Comparison of ENCODE assay signal across 7 mouse cellular contexts in genomic region chr5:123346701-123347270, GRCm38 (mm10). TPM values are rescaled to one million over a fixed set of nuclear protein-coding genes. Genes with fewer than 3 reads are reported as not detected.
DNase-seq lines count a peak whose midpoint lies in the region; ATAC-seq and TF ChIP-seq lines count a peak whose summit lies in the region.

No protein-coding gene starts in this region.

- H3K79me2 ChIP-seq in CH12.LX (replicated peaks; ENCODE audit: control insufficient read depth, extremely low read depth, insufficient read depth, poor library complexity, severe bottlenecking): no peaks in the 10 kb centered on the region; the same call in 1 of the 2 replicates

- peaks cover 4% of the 10 kb centered on the region for H3K27me3 ChIP-seq in CH12.LX (replicated peaks)
- no peaks in the 10 kb centered on the region for H3K27me3 ChIP-seq in ES-Bruce4 (ENCODE audit: control insufficient read depth, insufficient read depth, low read length, poor library complexity, severe bottlenecking)
- no peaks in the 10 kb centered on the region for H3K27me3 ChIP-seq in hindbrain, postnatal 0 days (ENCODE audit: insufficient read depth, low read length)
- no peaks in the 10 kb centered on the region for H3K27me3 ChIP-seq in liver, embryonic 14.5 days (ENCODE audit: control insufficient read depth, insufficient read depth, low read length)

- no peak for ATAC-seq in hindbrain, postnatal 0 days
- ATAC-seq in liver, embryonic 14.5 days (ENCODE audit: insufficient read depth): no peak

- DNase-seq in CH12.LX (ENCODE audit: extremely low read depth): no peak
- no peak for DNase-seq in hindbrain, postnatal 0 days (ENCODE audit: low spot score)
- no peak for DNase-seq in liver, embryonic 14.5 days (ENCODE audit: low read depth in 3 of 3, low spot score in 3 of 3)
- no peak for DNase-seq in natural killer cell, adult 2 months (ENCODE audit: low spot score in 2 of 2)
- DNase-seq in ovary, adult 18-20 months (ENCODE audit: low spot score): no peak
- DNase-seq in urinary bladder, adult 18-20 months (ENCODE audit: low spot score in 2 of 2): no peak

- TF ChIP-seq EP300 in CH12.LX (IDR thresholded peaks at IDR 0.05; ENCODE audit: low read length): no peak
- no peak for TF ChIP-seq EP300 in ES-Bruce4 (IDR thresholded peaks at IDR 0.05; ENCODE audit: insufficient read depth, low read depth, low read length)
- no peak for TF ChIP-seq EP300 in liver, embryonic 14.5 days (IDR thresholded peaks at IDR 0.05; ENCODE audit: low read depth)

- 47% methylated on average over 7 of the region's 7 CpGs for WGBS in hindbrain, postnatal 0 days
- WGBS in liver, embryonic 14.5 days (ENCODE audit: insufficient replicate concordance): 71% methylated on average over 7 of the region's 7 CpGs

- peak overlapping the region; percentile 96 for H3K4me2 ChIP-seq in CH12.LX (ENCODE audit: insufficient read depth, low read depth, poor library complexity, severe bottlenecking)
- H3K4me2 ChIP-seq in hindbrain, postnatal 0 days (ENCODE audit: low read depth, low read length): peak overlapping the region; percentile 91
- peak overlapping the region; percentile 81 for H3K4me2 ChIP-seq in liver, embryonic 14.5 days (ENCODE audit: low read depth)

- in situ Hi-C loops in CH12.LX (cut with MboI; ENCODE audit: low pct_ligation_motif_present, low pct_unique_long_range_greater_than_20kb, low sequenced_read_pairs): no loop called here

- H3K4me3 ChIP-seq in CH12.LX (replicated peaks in 1 of 3; ENCODE audit: low read depth in 2 of 3, low read length in 2 of 3, poor library complexity in 1 of 3): peak overlapping the region in 1 of 3 experiments; percentile 80
- no peak overlapping the region for H3K4me3 ChIP-seq in ES-Bruce4 (ENCODE audit: low read depth, low read length)
- peak overlapping the region; percentile 95 for H3K4me3 ChIP-seq in hindbrain, postnatal 0 days (ENCODE audit: low read length)
- H3K4me3 ChIP-seq in liver, embryonic 14.5 days (ENCODE audit: insufficient read depth in 1 of 2, low read depth in 2 of 2, low read length in 2 of 2): peak overlapping the region in 1 of 2 experiments; percentile 88; a peak in 2 of 4 replicates

- H3K27ac ChIP-seq in CH12.LX (ENCODE audit: insufficient read depth, low read depth): no peak overlapping the region
- no peak overlapping the region for H3K27ac ChIP-seq in ES-Bruce4 (ENCODE audit: insufficient read depth, low read length)
- peak overlapping the region; percentile 98 for H3K27ac ChIP-seq in hindbrain, postnatal 0 days
- no peak overlapping the region for H3K27ac ChIP-seq in liver, embryonic 14.5 days

- H3K36me3 ChIP-seq in CH12.LX (replicated peaks in 1 of 2; ENCODE audit: control insufficient read depth in 1 of 2, insufficient read depth in 1 of 2, low read length in 1 of 2): peaks cover 0 to 13% of the 10 kb centered on the region in 2 experiments
- H3K36me3 ChIP-seq in ES-Bruce4 (ENCODE audit: control insufficient read depth, insufficient read depth, low read length, poor library complexity, severe bottlenecking): no peaks in the 10 kb centered on the region; the same call in 1 of the 2 replicates
- no peaks in the 10 kb centered on the region for H3K36me3 ChIP-seq in hindbrain, postnatal 0 days (ENCODE audit: insufficient read depth, low read length)
- H3K36me3 ChIP-seq in liver, embryonic 14.5 days (replicated peaks; ENCODE audit: control insufficient read depth, insufficient read depth, low read depth): no peaks in the 10 kb centered on the region

- peaks cover 13 to 48% of the 10 kb centered on the region in 2 experiments for H3K4me1 ChIP-seq in CH12.LX (ENCODE audit: control insufficient read depth in 1 of 2, insufficient read depth in 2 of 2)
- peaks cover 5% of the 10 kb centered on the region for H3K4me1 ChIP-seq in ES-Bruce4 (ENCODE audit: control insufficient read depth, insufficient read depth, low read length)
- peaks cover 13% of the 10 kb centered on the region for H3K4me1 ChIP-seq in hindbrain, postnatal 0 days (ENCODE audit: insufficient read depth, low read length)
- H3K4me1 ChIP-seq in liver, embryonic 14.5 days (replicated peaks; ENCODE audit: control insufficient read depth in 2 of 2, insufficient read depth in 2 of 2, low read length in 1 of 2): peaks cover 7 to 10% of the 10 kb centered on the region in 2 experiments; a peak in 2 of 4 replicates

- dilution Hi-C loops in CH12.LX (cut with MboI; ENCODE audit: extremely low pct_ligation_motif_present, extremely low pct_unique_long_range_greater_than_20kb, low sequenced_read_pairs): no loop called here

- TF ChIP-seq CTCF in CH12.LX (conservative IDR thresholded peaks at IDR 0.05 in 1 of 2, IDR thresholded peaks at IDR 0.05 in 1 of 2; ENCODE audit: low read depth in 2 of 2, low read length in 2 of 2): no peak
- TF ChIP-seq CTCF in ES-Bruce4 (IDR thresholded peaks at IDR 0.05; ENCODE audit: low read depth, low read length): no peak
- TF ChIP-seq CTCF in hindbrain, postnatal 0 days (IDR thresholded peaks at IDR 0.05; ENCODE audit: low read depth): no peak
- TF ChIP-seq CTCF in liver, embryonic 14.5 days (IDR thresholded peaks at IDR 0.05; ENCODE audit: low read depth): no peak

- H3K9me3 ChIP-seq in CH12.LX (replicated peaks; ENCODE audit: low read length) (no peaks in the 10 kb centered on the region), ES-Bruce4 (replicated peaks; ENCODE audit: control insufficient read depth, insufficient read depth, low read length, poor library complexity, severe bottlenecking) (no peaks in the 10 kb centered on the region)
- H3K9me3 ChIP-seq in hindbrain, postnatal 0 days (ENCODE audit: low read length): no peaks in the 10 kb centered on the region
- H3K9me3 ChIP-seq in liver, embryonic 14.5 days (ENCODE audit: control insufficient read depth, low read length): no peaks in the 10 kb centered on the region

- no peak for TF ChIP-seq RAD21 in CH12.LX (IDR thresholded peaks at IDR 0.05; ENCODE audit: low read depth, low read length)

- H3K9ac ChIP-seq in CH12.LX (ENCODE audit: insufficient read depth, low read depth) (peak overlapping the region; percentile 76; the same call in 1 of the 2 replicates), ES-Bruce4 (ENCODE audit: low read depth, poor library complexity, severe bottlenecking) (peak overlapping the region; percentile 79; the same call in 1 of the 2 replicates)
- peak overlapping the region; percentile 96 for H3K9ac ChIP-seq in hindbrain, postnatal 0 days (replicated peaks; ENCODE audit: low read length)
- no peak overlapping the region; the same call in 1 of the 2 replicates for H3K9ac ChIP-seq in liver, embryonic 14.5 days (replicated peaks)

- no peak for TF ChIP-seq POLR2A in CH12.LX (IDR thresholded peaks at IDR 0.05; ENCODE audit: low read depth, low read length)
- no peak for TF ChIP-seq POLR2A in ES-Bruce4 (IDR thresholded peaks at IDR 0.05; ENCODE audit: insufficient read depth, low read length)

TF ChIP-seq in CH12.LX, 34 proteins besides CTCF, POLR2A, EP300 and RAD21:
- no peak for TF ChIP-seq RCOR1 (conservative IDR thresholded peaks at IDR 0.05; ENCODE audit: low read depth, low read length)
- no peak for TF ChIP-seq JUN (IDR thresholded peaks at IDR 0.05; ENCODE audit: insufficient read depth, low read depth, low read length)
- no peak for TF ChIP-seq UBTF (IDR thresholded peaks at IDR 0.05; ENCODE audit: low read depth, low read length)
- no peak for TF ChIP-seq TCF12 (IDR thresholded peaks at IDR 0.05; ENCODE audit: low read depth, low read length)
- TF ChIP-seq MAFK (IDR thresholded peaks at IDR 0.05; ENCODE audit: insufficient replicate concordance, low read length): no peak
- no peak for TF ChIP-seq MAZ (IDR thresholded peaks at IDR 0.05; ENCODE audit: low read depth, low read length)
- TF ChIP-seq CHD1 (IDR thresholded peaks at IDR 0.05; ENCODE audit: low read depth, low read length): no peak
- TF ChIP-seq ETS1 (conservative IDR thresholded peaks at IDR 0.05; ENCODE audit: low read depth, low read length): no peak
- TF ChIP-seq USF1 (IDR thresholded peaks at IDR 0.05; ENCODE audit: low read depth, low read length): no peak
- TF ChIP-seq MEF2A (IDR thresholded peaks at IDR 0.05; ENCODE audit: borderline replicate concordance, low read depth, low read length): no peak
- TF ChIP-seq KAT2A (IDR thresholded peaks at IDR 0.05; ENCODE audit: insufficient replicate concordance, low read length): no peak
- no peak for TF ChIP-seq USF2 (conservative IDR thresholded peaks at IDR 0.05; ENCODE audit: low read depth, low read length)
- no peak for TF ChIP-seq ZMIZ1 (IDR thresholded peaks at IDR 0.05; ENCODE audit: low read depth, low read length)
- no peak for TF ChIP-seq MXI1 (IDR thresholded peaks at IDR 0.05; ENCODE audit: low read depth, low read length)
- TF ChIP-seq POLR2AphosphoS2 (IDR thresholded peaks at IDR 0.05; ENCODE audit: low read depth, low read length): no peak
- TF ChIP-seq ZC3H11A (IDR thresholded peaks at IDR 0.05; ENCODE audit: low read depth, low read length): no peak
- TF ChIP-seq ELF1 (IDR thresholded peaks at IDR 0.05; ENCODE audit: low read depth, low read length): no peak

RNA-seq across cellular contexts. Expression of gene Bcl7a, which starts 3.2 kb away (rescaled TPM):
- total RNA-seq in CH12.LX (2012; rRNA removed) (3.6 and 4.3 TPM in 2 replicates), CH12.LX (2014; rRNA removed) (1.9 and 2.3 TPM in 2 replicates)
- polyA plus RNA-seq in CH12.LX (2012; ENCODE audit: insufficient read length, low read depth) (6.3 and 7.2 TPM in 2 replicates), ES-Bruce4 (2011; ENCODE audit: insufficient read depth, insufficient read length, low read depth, missing spikeins) (25.2 and 25.4 TPM in 2 replicates)
- total RNA-seq in hindbrain, postnatal 0 days (2014; rRNA removed): 42.4 and 42.6 TPM in 2 replicates
- 25.1 and 25.6 TPM in 2 replicates for polyA plus RNA-seq in hindbrain, postnatal 0 days (2015; fragmentation: Nextera tagmentation; extraction: Ambion mirVana)
- polyA plus RNA-seq in liver, embryonic 14.5 days (2012; rRNA removed): 5.0 and 5.6 TPM in 2 replicates
- 4.6 and 4.9 TPM in 2 replicates for polyA plus RNA-seq in liver, embryonic 14.5 days (2014; fragmentation: Nextera tagmentation; extraction: Ambion mirVana)

RNA-seq across cellular contexts. Expression of gene Mlxip, which starts 47.8 kb away (rescaled TPM):
- 5.8 and 7.4 TPM in 2 replicates for total RNA-seq in CH12.LX (2012; rRNA removed)
- total RNA-seq in CH12.LX (2014; rRNA removed): 4.3 and 4.4 TPM in 2 replicates
- 15.4 and 17.9 TPM in 2 replicates for polyA plus RNA-seq in CH12.LX (2012; ENCODE audit: insufficient read length, low read depth)
- polyA plus RNA-seq in ES-Bruce4 (2011; ENCODE audit: insufficient read depth, insufficient read length, low read depth, missing spikeins): 22.5 and 23.0 TPM in 2 replicates
- total RNA-seq in hindbrain, postnatal 0 days (2014; rRNA removed): 16.8 and 17.9 TPM in 2 replicates
- 8.7 and 12.5 TPM in 2 replicates for polyA plus RNA-seq in hindbrain, postnatal 0 days (2015; fragmentation: Nextera tagmentation; extraction: Ambion mirVana)
- 3.0 and 3.7 TPM in 2 replicates for polyA plus RNA-seq in liver, embryonic 14.5 days (2012; rRNA removed)
- 2.5 and 3.5 TPM in 2 replicates for polyA plus RNA-seq in liver, embryonic 14.5 days (2014; fragmentation: Nextera tagmentation; extraction: Ambion mirVana)
